Mouse (Mus musculus): ENCODE data around the gene Nme3.

Gene Nme3

DNA sequence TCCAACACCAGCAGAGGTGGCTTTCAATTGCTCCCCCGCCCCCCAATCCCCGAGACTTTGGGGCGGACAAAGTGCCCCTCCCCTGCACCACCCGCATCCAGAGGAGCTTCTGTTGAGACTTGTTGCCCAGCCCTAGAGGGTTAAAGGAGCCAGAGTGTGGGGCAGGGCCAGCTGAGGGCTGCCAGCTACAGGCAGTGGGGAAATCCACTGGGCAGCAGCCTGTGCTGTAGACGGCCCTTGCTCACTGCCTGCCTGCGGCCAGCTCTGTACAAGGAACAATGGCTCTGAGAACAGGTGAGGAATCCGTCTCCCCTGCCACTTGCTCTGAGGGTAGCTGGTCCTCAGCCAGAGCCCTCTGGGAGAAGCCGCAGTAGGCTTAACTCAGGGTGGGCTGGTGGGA lies 17.8 kb upstream of the Nme3 start:
- no peak for DNase-seq (ENCODE audit: low read depth, low spot score)

DNA sequence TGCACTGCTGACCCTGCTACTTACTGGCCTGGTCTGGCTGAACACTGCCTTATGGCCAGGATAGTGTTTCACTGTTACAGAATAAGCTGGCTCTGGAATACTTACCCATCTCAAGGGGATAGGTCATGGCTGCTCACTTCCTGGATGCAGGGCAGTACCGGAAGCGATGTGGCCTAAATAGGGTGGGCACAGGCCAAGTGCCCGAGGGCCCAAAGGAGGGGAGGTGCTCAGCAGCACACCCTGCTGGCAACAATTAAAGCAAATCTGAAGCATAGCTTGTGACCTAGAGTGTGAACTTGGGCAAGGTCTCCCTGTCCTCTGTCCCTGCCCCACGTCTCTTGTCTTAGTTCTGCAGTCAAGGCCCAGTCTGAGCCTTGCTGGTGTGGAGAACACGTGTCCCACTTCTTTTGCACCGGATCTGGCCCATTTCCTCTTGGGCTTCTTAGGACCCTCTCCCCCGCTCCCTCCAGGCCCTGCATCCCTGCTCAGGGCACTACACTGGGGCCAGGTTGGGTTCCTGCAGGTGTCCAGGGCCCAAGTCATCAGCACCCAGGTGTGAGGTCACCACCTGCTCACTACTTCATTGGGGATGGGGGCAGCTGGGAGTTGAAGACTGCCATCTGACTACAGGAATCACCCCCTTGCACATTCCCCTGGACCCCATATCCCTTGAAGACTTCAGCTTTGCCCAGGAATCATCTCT lies 14.4 kb upstream of the Nme3 start:
- DNase-seq (ENCODE audit: low read depth, low spot score), result peak; percentile 58

DNA sequence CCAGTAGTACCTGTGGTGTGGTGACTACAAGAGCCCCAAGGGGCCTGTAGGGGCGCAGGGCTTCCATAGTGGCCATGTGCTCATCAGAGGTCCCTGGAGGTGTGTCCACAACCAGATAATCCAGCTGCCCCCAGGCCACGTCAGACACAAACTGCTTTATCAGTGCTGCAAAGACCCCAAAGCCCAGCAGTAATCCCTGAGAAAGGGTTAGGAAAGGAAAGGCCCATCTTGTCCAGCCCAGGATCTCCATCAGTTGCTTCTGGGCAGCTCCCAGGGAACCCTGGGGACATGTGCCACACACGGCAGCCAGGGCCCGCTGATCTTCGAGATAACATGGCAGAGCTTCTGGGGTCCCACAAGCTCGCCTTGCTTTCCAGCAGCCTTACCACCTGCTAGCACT lies 11.9 kb upstream of the Nme3 start:
- no peak for DNase-seq (ENCODE audit: low read depth, low spot score)

DNA sequence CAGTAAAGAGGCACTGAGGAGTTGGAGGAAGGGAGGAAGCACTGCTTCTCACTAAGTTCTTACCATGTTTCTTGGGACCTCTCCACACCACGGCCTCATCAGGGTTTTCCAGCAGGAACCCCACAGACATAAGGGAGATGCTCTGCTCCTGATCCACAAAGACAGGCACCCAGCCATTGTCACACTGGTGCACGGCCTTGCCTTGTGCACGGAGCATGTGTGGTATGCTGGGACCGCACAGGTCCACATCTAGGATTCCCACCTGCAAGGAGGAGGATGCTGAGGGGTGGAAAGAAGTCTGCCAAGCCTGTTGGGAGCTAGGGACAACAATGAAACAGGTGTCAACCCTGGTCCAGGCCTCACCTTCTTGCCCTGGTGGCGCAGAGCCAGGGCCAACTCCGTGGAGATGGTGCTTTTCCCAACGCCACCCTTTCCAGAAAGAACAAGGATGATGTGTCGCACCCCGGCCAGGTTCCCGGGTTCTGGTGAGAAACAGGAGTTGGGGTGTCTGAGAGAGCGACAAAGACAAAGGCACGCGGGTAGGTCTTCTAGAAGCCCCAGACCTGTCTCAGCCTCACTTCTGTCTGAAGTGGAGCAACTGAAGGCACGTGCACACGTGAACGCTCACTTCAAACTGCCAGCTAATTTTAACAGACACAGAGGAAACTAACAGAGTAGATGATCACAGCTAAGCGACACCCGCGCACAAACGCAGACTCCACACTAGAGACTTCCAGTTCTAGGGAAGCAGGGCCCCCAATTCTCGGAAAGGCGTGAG lies 10.8 kb upstream of the Nme3 start:
- DNase-seq (ENCODE audit: low read depth, low spot score), result no peak

DNA sequence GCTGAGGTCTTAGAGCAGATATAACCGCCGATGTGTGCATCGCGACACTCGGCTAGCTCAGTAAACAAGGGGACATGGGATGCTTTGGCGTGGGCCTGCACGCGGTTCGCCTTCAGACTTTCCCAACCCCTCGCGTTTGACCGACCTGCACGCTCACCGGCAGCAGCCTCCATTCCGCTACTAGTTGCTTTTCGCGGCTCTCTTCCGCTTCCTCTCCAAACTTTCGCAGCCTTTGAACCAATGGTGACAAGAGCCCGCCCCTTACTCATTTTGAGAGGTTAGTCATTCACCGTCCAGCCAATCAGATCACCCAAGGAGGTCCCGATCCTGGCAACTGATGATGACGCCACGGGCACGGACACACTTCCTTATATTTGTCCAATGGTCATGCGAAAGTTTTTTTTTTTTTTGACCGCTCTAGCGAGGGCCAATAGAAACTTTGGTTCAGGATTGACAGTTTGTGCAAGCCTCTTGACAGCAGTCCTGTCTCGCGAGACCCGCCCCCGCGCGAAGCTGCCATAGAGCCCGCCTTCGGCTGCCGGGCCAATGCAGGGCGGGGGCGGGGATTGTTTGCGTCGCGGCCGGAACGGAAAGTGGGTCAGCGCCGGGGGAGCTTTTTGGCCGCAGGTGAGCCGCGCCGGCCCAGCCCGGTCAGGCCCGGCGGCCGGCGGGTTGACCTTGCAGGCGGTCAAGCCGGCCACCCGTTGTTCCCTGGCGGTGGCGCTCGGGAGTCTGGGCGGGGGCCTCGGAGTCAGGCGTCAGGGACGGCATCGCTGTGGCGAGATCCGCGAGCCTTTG lies 10.0 kb upstream of the Nme3 start, which contains the start of the genes Nubp2 and Spsb3:
Gene Nubp2, minus strand, starts transcription at position 216 of the 798 bp plus-strand sequence.
Gene Spsb3, plus strand, starts transcription at position 510 of the 798 bp plus-strand sequence.
- peak; percentile 99 for DNase-seq (ENCODE audit: low read depth, low spot score)

DNA sequence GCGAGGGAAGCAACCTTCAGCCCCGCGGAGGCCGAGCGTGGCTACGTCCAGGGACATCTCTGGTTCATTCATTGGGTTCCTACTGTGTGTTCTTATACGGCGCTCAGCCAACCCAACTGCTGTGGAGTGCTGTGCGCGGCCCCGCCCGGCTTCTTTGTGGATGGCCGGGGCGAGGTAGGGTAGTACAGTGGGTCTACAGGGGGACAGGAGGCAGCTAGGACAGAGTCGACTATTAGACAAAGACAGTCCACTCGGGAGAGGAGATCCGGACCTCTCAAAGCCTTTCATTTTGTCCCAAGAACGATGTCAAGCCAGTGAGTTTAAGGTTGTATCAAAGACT lies 9.4 kb upstream of the Nme3 start:
- DNase-seq (ENCODE audit: low read depth, low spot score), result no peak

DNA sequence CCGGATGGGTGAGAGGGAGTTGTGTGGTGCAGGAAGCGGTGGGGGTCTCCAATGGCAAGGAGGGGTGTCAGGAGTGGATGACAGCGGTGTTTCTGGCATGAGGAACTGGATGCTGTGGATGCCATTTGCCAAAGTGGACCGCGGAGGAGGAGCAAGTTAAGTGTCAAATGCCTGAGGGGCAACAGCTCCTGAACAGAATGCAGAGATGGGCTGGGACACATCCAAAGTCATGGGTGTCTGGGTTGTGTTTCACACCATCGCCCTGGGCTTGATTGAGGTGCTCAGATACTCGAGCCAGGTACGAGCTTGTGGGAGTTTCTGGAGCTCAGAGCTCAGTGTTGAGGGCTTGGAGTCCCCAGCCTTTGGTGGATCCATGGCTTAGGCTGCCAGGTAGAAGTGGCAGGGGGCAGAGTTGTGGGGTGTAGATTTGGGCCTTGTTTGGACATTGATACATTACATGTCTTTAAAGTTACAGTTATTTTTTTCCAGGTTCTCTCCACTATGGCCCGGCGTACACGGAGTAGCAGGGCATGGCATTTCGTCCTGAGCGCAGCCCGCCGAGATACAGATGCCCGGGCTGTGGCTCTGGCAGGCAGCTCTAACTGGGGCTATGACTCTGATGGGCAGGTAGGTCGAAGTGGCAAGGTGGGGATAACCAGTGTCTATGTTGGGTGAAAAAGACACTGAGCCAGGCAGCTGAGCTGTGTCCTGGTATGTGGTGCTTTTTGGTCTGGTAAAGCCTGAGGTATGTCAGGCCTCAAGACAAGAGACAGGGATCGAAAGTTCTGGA lies 8.8 kb upstream of the Nme3 start:
- no peak for DNase-seq (ENCODE audit: low read depth, low spot score)

DNA sequence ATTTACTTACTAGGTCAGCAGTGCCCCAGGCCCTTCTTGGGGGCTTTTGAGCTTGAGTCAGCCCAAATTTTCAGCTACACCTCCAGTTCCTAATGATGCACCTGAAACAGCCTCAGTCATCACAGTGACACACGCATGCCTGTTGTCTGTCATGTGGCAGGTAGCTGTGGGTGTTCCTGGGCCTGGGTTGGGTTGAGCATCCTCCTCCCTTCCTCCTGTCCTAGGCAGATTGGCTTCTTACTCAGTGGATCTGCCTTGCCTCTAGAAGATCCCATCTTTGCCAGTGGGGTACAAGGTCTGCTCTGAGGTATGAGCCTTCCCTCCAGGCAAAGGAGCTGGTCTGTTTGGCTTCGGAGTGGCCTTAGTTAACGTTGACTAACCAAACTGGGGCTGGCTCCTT lies 7.4 kb upstream of the Nme3 start:
- no peak for DNase-seq (ENCODE audit: low read depth, low spot score)

DNA sequence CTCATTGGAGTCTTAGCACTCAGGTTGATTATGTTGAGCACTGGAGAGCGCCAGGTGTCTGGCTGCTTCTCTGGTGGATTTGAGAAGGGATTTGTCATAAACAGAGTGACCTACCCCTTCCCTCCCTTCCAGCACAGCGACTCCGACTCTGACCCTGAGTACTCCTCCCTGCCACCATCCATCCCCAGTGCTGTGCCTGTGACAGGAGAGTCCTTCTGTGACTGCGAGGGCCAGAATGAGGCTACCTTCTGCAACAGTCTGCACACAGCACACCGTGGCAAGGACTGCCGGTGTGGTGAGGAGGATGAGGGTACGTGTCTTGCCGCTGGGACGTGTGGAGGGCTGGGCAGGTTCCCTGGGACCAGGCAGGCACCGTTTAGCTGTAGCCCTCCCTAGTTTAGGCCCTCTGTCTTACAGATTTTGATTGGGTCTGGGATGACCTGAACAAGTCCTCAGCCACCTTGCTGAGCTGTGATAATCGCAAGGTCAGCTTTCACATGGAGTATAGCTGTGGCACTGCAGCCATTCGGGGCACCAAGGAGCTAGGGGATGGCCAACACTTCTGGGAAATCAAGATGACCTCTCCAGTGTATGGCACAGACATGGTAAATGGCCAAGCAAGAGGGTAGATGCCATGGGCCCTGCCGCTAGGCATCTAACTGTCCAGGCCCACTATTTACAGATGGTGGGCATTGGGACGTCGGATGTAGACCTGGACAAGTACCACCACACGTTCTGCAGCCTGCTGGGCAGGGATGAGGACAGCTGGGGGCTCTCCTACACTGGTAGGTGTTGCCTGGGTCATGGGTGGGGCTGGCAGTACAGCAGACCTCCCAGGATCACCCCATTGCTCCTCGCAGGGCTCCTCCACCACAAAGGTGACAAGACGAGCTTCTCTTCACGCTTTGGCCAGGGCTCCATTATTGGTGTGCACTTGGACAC lies 5.9 kb upstream of the Nme3 start:
- no peak for DNase-seq (ENCODE audit: low read depth, low spot score)

DNA sequence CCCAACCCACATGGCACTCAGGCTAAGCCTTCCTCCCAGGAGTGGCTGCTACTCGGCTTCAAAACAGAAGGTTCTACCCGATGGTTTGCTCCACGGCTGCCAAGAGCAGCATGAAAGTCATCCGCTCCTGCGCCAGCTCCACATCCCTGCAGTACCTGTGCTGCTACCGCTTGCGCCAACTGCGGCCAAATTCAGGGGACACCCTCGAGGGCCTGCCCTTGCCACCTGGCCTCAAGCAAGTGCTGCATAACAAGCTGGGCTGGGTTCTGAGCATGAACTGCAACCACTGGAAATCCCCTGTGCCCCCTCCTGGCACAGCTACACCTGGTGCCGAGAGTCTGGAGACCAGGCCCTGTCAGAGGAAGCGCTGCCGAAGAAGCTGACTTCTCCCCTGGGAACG lies 5.0 kb upstream of the Nme3 start:
- no peak for DNase-seq (ENCODE audit: low read depth, low spot score)

DNA sequence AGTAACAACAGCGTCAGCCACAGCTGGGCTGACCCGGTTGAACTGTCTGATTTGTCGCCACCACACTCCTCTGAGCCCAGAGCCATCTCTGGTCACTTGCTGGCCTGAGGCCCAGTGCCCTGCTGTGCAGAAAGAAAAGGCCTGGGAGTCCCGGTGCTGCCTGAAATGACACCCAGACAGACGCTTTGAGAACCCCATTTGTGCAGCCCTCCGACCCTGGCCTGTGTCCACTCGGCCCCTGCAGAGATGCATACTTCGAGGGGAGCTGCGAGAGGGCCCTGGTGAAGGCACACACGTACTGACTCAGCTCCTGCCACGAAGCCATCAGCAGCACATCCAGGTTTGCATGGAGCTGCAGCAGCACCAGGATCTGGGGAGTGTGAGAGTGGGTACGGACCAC lies 3.5 kb upstream of the Nme3 start:
- no peak for DNase-seq (ENCODE audit: low read depth, low spot score)

DNA sequence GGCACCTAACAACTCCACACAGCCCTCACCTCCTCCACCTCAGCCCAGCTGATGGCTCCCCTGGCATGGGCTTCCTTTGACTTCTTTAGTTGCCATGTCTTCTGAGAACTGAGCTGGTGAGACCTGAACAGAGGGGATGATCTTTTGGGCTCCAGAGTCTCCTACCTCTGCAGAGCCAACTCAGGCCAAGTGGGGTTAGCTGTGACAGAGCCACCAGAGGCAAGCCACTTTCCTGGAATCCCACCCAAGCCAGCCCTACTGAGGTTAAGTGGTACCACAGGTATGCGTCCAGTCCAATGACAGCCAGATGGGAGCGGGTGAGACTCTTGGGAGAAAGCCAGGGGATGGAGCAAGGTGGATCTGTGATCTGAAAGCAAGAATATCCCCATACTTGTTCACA lies 3.0 kb upstream of the Nme3 start:
- DNase-seq (ENCODE audit: low read depth, low spot score), result no peak

DNA sequence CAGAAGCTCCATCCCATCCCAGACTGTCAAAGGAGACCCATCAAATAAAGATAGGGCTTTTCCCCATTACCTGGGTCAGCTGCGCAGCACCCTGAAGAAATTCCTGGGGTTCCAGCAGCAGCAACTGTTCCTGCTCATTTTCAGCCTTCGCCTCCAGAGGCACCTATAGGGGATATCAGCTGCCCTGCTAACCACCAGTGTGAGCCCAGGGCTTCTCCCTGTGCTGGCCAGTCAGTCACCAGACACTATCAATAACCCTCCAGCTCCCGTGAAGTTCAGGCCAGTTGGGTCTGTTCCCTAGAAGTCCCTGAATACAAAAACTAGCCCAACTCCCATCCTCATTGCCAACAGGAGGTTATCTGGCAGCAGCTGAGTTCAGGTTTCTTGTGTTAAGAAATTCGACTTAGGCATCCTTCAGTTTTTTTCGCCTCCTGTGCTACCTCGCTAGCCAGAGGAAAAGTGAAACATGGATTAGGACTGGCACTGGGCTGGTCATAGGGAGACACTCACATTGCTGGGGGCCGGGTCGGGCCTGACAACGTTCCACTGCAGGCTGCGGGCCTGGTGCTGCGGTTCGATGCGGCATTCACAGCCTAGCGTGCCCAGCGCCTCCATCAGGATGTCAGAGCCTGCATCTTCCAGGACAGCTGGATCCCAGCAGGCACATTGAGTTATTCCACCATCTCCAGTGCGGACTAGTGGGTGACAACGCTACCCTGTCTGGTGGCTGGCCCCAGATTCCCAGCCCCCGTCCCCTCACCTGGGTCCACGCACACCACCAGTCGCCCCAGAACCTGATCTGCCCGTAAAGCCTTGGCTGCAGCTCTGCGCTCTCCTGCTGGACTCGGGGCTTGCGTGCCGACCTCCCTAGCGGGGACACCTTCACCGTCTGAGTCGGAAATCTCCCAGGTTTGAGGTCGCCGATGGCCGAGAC lies 2.0 kb upstream of the Nme3 start:
- no peak for DNase-seq (ENCODE audit: low read depth, low spot score)

DNA sequence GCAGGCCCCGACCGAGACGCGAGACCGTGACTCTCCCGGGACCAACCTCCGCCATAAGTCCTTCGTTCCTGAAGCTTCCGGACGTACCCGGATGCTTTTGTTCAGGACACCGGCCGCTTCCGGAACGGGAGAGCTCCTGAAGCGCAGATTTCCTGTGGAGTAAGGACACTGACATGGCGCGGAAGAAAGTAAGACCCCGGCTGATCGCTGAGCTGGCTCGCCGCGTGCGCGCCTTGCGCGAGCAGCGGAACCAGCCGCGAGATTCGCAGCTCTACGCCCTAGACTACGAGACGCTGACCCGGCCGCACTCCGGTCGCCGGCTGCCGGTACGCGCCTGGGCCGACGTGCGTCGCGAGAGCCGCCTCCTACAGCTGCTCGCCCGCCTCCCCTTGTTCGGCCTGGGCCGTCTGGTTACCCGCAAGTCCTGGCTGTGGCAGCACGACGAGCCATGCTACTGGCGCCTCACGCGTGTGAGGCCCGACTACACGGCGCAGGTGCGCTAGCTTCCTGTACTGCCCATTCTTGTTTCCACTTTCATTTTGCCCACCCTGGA lies 1.2 kb upstream of the Nme3 start, which contains the start of the genes Eme2 and Mrps34:
Gene Eme2, minus strand, starts transcription at position 93 of the 553 bp plus-strand sequence.
Gene Mrps34, plus strand, starts transcription at position 122 of the 553 bp plus-strand sequence.
- peak; percentile 91 for DNase-seq (ENCODE audit: low read depth, low spot score)

DNA sequence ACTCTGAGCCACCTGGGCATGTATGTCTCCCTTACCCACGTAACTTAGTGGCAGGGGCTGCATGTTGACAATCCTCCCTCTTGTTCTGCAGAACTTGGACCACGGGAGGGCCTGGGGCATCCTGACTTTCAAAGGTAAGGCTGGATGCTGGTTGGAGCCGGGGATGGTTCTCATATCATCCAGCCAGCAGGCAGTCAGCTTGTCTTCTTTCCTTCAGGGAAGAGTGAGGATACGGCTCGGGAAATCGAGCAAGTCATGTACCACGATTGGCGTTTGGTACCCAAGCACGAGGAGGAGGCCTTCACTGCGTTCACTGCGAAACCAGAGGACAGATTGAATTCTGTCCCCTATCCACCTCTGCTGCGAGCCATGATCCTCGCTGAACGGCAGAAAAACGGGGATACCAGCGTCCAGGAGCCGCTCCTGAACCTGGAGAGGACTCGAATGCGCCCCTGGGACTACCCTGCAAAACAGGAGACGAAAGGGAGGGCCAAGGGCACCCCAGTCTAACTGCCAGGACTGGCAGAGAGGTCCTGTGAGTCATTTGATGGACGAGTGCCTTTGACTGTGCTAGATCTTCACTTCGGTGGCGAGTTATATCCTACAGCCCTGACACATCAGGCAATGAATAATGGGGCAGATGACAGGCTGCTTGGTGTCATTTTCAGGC lies 594 bp upstream of the Nme3 start:
- DNase-seq (ENCODE audit: low read depth, low spot score), result no peak

DNA sequence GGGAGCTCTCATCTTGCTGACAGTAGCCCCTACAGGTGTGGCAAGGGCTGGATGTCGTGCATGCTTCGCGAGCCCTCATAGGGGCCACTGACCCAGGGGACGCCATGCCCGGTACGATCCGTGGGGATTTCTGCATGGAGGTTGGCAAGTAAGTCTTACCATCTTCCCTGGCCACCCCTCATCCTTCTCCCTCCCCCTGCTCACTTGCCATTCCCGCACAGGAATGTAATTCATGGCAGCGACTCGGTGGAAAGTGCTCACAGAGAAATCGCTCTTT lies 631 bp downstream of the Nme3 start:
- DNase-seq (ENCODE audit: low read depth, low spot score), result no peak

DNA sequence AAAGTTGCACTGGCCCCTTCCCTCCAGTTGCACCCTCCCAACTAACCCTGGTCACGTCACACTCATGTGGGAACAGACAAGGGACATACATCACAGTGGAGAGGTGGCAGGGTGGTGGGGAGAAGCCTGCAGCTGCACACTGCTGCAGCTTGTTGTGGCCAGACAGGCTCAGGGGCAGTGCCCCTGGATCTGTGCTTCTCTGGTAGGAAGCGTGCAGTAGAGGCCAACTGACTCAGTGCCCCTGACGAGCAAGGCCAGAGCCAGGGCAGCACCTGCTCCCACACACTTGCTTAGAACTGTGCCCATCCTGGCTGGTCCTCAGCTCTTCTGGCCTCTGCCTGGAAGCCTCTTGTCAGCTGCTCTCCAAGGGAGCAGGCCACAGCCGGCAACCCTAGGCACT lies 1.3 kb downstream of the Nme3 start:
- DNase-seq (ENCODE audit: low read depth, low spot score), result no peak

DNA sequence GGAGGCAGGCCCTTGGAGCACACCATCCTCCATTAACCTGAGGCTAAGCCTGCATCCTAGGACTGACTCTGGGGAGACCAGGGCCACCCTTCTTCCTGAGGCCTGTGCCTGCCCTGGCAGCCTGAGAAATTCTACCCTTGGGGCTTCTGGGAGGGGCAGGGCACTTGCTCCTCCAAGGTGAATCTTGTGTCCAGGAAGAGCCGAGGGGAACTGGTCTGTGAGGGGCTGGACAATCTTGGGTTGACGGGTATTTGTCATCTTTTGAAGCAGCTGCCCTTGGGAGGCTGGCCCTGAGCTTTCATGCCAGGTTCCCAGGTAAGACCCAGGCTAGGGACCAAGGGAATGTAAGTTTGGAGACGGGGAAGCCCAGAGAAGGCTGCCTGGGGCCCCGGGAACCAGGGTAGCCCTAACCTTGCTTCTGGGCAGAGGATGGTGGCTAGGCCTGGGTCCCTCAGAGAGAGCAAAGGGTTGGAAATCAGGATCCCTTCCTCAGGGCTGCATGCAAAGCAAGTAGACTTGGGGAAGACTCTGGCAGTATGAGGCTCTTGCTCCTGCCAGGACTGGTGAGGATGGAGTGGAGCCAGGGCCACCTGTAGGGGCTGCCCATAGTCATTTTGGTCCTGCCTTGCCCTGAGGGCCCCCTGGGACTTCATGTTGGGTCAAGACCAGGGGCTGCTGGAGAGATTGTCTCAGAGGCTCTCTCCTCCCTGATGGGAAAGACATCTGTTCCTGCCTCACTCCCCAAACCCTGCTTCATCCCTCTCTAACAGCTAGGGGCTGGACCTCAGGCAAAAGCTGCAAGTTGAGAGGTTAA lies 1.9 kb downstream of the Nme3 start:
- no peak for DNase-seq (ENCODE audit: low read depth, low spot score)
